Mouse (Mus musculus) ovary, postnatal 10 days (tissue): ENCODE data around the gene Parp16.
"Not testable (repeated sequence)": the region's sequence is repeated elsewhere in the genome, so short reads cannot be mapped to it uniquely, and the experiment has no call there.

ENCODE experiments used
- DNase-seq: peaks from one replicate; pipeline ENCODE4 v3.0.0; 2022; ENCODE audit warnings: low spot score

Gene Parp16

DNA sequence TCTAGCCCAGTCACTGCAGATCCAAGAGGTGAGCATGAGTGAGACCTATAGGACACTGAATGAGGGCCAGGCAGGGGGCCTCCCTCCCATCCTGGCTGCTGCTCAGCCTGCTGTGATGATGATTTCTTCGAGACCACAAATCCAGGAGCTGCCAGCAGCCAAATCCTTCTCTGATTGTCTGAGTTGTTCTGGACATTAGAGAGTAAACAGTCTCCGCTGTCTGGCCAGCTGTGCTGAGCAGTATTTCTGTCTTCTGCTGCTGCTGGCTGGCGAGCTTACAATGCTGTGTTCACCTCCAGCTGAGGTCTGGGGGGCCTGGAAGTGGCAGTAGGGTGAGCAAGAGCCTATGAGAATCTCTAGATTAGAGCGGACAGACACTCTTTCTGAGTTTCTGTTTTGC, 48.1 kb downstream of the Parp16 start:
- DNase-seq = no peak

DNA sequence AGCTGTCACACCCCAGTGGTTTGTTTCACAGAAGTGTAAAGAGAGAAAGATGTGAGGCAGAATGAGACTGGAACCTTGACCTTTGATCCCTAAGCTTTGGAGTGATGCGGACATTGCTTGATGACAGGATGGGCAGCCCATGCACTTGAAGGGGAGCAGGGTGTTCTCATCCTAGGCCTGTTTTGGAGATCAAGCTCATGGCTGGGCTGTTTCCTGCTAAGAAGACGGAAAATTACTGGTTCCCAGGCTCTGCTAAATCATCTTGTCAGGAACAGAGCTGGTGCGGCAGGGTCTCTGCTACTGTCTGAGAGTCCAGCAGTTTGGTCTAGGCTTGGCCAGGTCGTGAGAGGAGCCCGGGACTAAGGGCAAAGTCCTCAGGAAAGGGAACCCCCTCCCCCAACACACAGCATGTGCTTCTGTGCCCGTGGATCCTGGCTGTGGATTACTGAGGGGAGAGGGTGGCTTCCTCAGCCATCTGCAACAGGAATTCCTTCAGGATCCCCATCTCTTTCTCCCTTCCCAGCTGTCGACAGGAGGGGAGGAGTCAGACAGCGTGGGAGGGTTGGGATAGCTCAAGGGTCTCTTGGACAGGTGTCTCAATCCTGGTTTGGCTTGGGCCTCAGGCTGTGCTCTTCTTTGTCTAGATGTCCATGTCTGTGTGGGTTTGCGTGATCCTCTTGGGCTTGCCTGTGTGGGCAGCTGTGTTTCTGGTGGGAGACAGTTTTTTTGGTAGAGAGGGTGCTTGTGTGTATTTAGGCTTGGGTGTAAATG, 49.1 kb downstream of the Parp16 start:
- DNase-seq = no peak

GRCm38 (mm10) chr9:65247502-65248376, 52.6 kb downstream of the Parp16 start:
- DNase-seq = no peak

- no peak for DNase-seq
Measured at GRCm38 (mm10) chr9:65248377-65248690, 53.2 kb downstream of the Parp16 start.

- DNase-seq = no peak
Measured at GRCm38 (mm10) chr9:65252026-65252425, 56.9 kb downstream of the Parp16 start.

DNA sequence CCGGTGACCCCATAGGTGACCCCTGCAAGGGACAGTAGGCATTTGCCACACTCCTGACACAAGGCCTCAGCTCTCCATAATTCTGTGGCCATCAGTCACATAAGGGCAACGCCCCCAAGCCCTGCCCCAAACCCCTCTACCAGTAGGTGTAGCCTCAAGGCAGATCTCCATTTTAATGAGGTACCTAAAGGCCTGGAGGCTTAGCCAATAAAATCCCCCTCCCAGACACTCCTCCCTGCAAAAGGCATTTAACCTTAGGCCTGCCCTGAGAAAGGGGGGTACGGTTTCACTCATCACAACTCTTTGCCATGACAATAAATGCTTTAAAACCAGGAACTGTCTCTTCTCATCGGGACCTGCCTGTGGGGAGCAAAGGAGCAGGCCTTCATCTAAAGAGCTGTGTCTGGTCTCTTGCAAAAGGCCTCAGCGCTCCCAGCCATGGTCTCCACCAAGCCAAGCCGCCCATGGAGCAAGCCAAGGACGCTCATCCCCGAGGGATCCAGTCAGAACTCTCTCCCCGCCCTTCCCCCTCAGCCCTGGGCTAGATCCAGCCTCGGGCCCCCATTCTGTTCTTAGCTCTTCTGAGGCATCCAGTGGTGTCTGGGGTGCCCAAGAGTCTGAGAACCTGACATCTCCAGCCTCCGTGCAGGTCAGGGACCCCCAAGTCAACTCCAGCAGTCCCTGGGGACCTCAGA, 60.9 kb downstream of the Parp16 start:
- DNase-seq = no peak

DNA sequence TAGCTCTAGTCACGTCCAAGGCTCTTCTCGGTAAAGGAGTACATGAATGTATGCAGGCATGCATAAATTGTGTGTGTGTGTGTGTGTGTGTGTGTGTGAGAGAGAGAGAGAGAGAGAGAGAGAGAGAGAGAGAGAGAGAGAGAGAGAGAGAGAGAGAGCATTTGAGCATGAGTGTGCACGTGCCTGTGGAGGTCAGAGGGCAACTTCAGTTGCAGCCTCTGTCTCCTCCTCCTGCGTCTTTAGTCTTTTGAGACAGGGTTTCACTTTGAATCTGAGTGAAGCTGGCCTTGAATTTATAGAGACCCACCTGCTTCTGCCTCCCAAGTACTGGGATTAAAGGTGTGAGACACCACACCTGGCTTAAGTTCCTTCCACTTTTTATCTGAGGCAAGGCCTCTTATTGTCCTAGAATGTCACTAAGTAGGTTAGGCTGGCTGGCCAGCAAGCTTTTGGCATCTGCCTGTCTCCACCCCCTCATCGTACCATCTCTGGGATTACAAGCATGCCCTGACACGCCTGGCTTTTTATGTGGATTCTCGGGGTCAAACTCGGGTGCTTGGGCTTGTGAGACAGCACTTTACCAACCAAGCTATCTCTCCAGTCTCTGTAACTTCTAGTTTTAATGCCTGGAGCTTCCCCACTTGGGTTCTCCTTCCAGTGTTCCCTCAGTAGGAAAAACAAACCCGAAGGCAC, 62.2 kb downstream of the Parp16 start:
- no peak for DNase-seq

DNA sequence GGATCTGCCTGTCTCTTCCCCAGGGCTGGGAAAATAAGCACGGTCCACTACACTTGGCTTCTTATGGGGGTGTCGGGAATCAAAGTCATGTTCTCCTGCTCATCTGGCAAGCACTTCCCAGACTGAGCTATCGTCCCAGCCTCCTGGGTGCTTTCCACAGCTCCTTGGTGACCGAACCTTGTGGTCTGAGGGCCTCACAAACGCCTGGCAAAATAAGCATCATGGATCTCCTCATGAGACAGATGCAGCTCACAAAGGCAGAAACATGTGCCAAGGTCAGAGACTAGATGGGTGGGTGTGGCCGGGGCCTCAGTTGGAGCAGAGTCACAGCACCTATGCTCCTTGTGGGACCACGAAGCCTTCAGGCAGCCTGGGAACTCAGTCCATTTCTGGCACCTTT, 64.2 kb downstream of the Parp16 start:
- no peak for DNase-seq

- no peak for DNase-seq
Measured at GRCm38 (mm10) chr9:65261591-65262230, 66.6 kb downstream of the Parp16 start.

DNA sequence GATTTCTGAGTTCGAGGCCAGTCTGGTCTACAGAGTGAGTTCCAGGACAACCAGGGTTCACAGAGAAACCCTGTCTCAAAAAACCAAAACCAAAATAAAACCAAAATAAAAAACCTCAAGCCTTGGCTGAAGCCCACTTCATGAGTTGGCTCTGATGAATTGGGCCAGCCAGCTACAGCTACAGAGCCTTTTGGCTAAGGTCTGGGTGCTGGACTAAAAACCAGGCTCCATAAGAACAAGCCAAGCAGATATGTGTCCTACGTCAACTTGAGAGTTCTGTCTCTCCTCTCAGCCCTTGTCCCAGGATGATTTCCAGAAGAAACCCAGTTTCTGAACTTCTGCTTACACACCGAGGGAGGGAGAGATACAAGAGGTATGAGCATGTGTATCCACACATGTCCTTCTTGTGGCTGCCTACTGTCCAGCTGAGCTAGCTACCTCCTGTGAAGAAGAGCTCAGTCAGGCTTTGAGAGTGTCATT, 67.5 kb downstream of the Parp16 start:
- DNase-seq = no peak

DNA sequence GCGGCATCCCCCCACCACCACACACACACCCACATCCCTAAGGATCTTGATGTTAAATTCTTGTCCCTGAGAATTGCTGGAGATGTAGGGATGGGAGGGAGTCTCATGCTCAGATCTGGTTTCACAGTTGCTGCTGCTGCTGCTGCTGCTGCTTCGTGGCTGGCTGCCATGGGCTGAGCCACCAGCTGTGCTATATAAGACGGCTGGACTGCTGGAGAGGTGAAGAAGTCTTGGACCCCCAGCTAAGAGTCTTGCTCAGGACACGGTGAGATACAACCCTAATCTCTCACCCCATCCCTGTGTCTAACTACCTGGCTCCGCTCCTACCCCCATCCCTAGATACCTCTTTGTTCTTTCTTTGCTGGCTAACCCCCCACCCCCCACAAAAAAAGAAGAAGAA, 69.8 kb downstream of the Parp16 start, which contains the start of gene Cilp:
TSS of gene Cilp (plus strand) at position 222 of the 400 bp plus-strand sequence.
- DNase-seq = no peak

- no peak for DNase-seq
Measured at GRCm38 (mm10) chr9:65267742-65268515, 72.8 kb downstream of the Parp16 start.

DNA sequence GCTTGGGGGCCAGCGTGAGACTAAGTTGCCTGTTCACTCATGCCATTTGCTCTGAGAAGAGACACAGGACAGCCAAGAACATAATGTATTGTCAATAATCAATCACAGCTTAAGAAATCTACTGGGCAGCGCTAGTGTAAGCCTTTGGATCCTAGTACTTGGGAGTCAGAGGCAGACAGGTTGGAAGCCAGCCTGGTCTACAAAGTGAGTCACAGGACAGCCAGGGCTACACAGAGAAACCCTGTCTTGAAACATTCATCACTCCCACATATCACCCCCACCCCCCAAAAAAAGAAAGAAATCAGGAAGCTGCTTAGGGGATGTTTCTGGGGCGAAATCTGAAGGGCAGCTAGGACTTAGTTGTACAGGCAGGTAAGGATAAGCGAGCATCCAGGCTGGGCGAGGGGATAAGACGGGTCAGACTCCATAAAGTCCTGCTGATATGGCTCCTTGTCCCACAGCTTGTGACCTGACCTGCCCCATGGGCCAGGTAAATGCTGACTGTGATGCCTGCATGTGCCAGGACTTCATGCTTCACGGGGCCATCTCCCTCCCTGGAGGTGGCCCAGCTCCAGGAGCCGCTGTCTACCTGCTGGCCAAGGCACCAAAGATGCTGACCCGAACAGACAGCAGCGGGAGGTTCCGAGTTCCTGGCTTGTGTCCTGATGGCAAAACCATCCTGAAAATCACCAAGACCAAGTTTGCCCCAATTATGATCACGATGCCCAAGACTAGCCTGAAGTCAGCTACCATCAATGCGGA, 78.1 kb downstream of the Parp16 start:
- DNase-seq = no peak

- DNase-seq = no peak
Measured at GRCm38 (mm10) chr9:65273873-65274272, 78.7 kb downstream of the Parp16 start.

GRCm38 (mm10) chr9:65274851-65275250, 79.7 kb downstream of the Parp16 start:
- not testable (repeated sequence) for DNase-seq

DNA sequence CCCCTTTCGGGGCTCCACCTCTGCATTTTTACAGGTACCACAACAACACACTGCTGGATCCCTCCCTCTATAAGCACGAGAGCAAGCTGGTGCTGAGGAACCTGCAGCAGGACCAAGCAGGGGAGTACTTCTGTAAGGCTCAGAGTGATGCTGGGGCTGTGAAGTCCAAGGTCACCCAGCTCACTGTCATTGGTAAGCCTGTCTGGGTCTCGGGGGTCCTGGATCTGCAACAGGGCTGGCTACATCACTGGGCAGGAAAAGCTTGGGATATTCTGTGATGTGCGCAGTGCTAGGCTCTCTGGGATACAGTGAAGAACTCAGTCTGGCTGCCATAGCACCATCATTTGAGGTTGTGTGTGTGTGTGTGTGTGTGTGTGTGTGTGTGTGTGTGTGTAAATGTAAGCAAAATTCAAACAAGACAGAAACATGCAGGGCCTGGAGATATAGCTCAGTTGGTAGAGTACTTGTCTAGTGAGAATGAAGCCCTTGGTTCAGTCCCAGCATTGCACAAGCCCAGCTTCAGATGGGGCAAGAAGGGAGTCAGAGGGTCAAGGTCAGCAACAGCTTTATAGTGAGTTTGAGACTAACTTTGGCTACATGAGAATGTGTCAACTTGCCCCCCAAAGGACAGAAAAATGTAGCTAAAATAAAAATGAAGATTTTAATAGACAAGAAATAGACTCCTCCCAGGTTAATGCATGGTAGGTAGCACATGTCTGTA, 80.8 kb downstream of the Parp16 start:
- no peak for DNase-seq

GRCm38 (mm10) chr9:65281536-65282151, 86.5 kb downstream of the Parp16 start:
- DNase-seq = no peak

DNA sequence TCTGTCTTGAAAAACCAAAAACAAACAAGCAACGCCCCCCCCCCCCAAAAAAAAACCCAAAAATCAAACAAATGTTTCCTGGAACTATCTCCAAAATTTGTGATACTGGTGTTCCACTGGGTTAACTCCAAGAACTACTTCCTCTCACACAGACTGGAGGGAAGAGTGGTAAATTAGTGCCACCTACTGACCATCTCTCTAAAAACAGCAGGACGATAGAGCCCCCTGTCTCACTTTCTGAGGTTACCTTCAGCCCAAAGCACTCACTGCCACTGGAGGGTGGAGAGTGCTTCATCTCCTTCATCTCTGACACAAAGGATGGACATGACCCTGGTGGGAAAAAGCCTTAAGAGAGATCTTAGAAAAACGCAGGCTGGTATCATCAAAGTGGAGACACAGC, 88.1 kb downstream of the Parp16 start:
- no peak for DNase-seq

- not testable (repeated sequence) for DNase-seq
Measured at GRCm38 (mm10) chr9:65288252-65288651, 93.1 kb downstream of the Parp16 start.
